In the genomic region with DNA sequence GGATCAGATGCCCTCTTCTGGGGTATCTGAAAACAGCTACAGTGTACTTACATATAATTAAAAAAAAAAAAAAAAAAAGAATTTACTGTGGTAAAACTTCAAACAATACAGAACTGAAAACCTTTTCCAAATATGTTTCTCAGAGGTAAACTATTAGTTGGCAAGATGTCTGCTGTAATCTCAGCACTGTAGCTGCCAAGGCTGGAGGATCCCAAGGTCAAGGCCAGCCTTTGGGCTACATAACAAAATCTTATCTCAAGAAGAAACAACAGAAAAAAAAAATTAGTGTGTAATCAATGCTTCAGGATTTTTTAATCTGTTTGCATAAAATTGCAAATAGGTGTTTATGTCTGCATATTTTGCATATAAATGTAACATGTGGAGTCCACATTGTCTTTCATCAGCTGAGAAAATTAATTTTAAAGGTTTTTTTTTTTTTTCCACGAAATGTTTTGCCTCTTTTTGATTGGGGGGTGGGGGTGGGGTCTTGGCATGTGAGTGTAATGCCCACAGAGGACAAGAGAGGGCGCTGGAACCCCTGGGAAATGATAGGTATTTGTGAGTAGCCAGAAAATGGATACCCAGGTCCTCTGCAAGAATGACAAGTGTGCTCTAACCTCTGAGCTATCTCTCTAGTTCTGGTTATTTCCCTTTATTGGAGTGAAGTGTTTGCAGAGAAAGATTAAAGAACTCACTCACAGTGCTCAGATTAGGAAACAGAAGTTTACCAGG, we compare ENCODE assay signal across 15 mouse cellular contexts. TPM values are rescaled to one million over a fixed set of nuclear protein-coding genes. Genes with fewer than 3 reads are reported as not detected.
DNase-seq lines count a peak whose midpoint lies in the region; ATAC-seq and TF ChIP-seq lines count a peak whose summit lies in the region.
"Had no signal": no experiment of that assay in that cellular context is flagged by ENCODE, and none has a peak within 500 bp of the region (broad histone marks: within the 10 kb centered on the region; RNA-seq: fewer than 3 reads in every experiment).

No protein-coding gene starts in this region.

- H3K9me3 ChIP-seq in heart, postnatal 0 days (replicated peaks; ENCODE audit: control insufficient read depth, low read length): no peaks in the 10 kb centered on the region
- H3K9me3 ChIP-seq: forebrain, embryonic 12.5 days; limb, embryonic 10.5 days had no signal

- TF ChIP-seq CTCF in heart, postnatal 0 days (IDR thresholded peaks at IDR 0.05; ENCODE audit: low read depth): peak; percentile 7; the same call in 1 of the 2 replicates
- 0 out of 2 replicates have a peak, but pooled peaks have one; percentile 21 for TF ChIP-seq CTCF in cortical plate, adult 2 months (IDR thresholded peaks at IDR 0.05; ENCODE audit: extremely low read depth, insufficient read depth, low read length)

- H3K27me3 ChIP-seq in heart, postnatal 0 days (ENCODE audit: control insufficient read depth, insufficient read depth, low read length): no peaks in the 10 kb centered on the region
- H3K27me3 ChIP-seq: forebrain, embryonic 12.5 days had no signal

- peaks cover 96% of the 10 kb centered on the region for H3K36me3 ChIP-seq in heart, postnatal 0 days (replicated peaks; ENCODE audit: control insufficient read depth, insufficient read depth, low read length)

- TF ChIP-seq EP300 in heart, postnatal 0 days (IDR thresholded peaks at IDR 0.05; ENCODE audit: low read depth): no peak

- H3K9ac ChIP-seq in heart, postnatal 0 days (replicated peaks; ENCODE audit: low read depth, low read length): no peak overlapping the region
- H3K9ac ChIP-seq: forebrain, embryonic 12.5 days had no signal

- no peak overlapping the region for H3K4me3 ChIP-seq in heart, postnatal 0 days (ENCODE audit: low read depth, low read length)
- H3K4me3 ChIP-seq in cortical plate, adult 2 months (ENCODE audit: insufficient read depth, low read length): no peak overlapping the region
- H3K4me3 ChIP-seq: forebrain, embryonic 12.5 days; limb, embryonic 10.5 days had no signal

- no peak for TF ChIP-seq POLR2A in cortical plate, adult 2 months (IDR thresholded peaks at IDR 0.05; ENCODE audit: extremely low read depth, insufficient read depth, low read length)

- no peak for ATAC-seq in heart, postnatal 0 days (ENCODE audit: insufficient read depth, low read depth)
- ATAC-seq in cerebellum, adult (ENCODE audit: insufficient number of reproducible peaks, low FRiP score, low TSS enrichment): no peak

- no peak for DNase-seq in heart, postnatal 0 days (ENCODE audit: low spot score)
- no peak for DNase-seq in heart, adult 8-10 months (ENCODE audit: low spot score)
- peak; percentile 7 for DNase-seq in lung, postnatal 36 days
- no peak for DNase-seq in lung, postnatal 4 days
- peak; percentile 64 for DNase-seq in ES-CJ7 (ENCODE audit: low read depth, low spot score)
- DNase-seq in layer of hippocampus, postnatal 14 days (ENCODE audit: low spot score in 2 of 2): no peak
- DNase-seq: kidney, postnatal 14 days had no signal

- no peaks in the 10 kb centered on the region for H3K4me1 ChIP-seq in heart, postnatal 0 days (ENCODE audit: control insufficient read depth, insufficient read depth)
- H3K4me1 ChIP-seq in cortical plate, adult 2 months (ENCODE audit: control insufficient read depth, insufficient read depth, low read length): no peaks in the 10 kb centered on the region
- H3K4me1 ChIP-seq: forebrain, embryonic 12.5 days; limb, embryonic 10.5 days had no signal

- 32% methylated on average over 2 of the region's 2 CpGs for WGBS in heart, postnatal 0 days

- no peak overlapping the region for H3K27ac ChIP-seq in heart, postnatal 0 days (ENCODE audit: low read depth)
- no peak overlapping the region for H3K27ac ChIP-seq in cortical plate, adult 2 months (ENCODE audit: insufficient read depth, low read length)
- H3K27ac ChIP-seq: forebrain, embryonic 12.5 days; limb, embryonic 10.5 days; macrophage had no signal

- no peak overlapping the region for H3K4me2 ChIP-seq in heart, postnatal 0 days (ENCODE audit: low read depth, low read length)
- H3K4me2 ChIP-seq: forebrain, embryonic 12.5 days had no signal

RNA-seq across cellular contexts. Expression of gene Aars, which starts 11.2 kb away (rescaled TPM):
- 35.1 and 38.9 TPM in 2 replicates for total RNA-seq in heart, postnatal 0 days (2014; rRNA removed; ENCODE audit: low replicate concordance)
- 22.3 and 25.6 TPM in 2 replicates for polyA plus RNA-seq in heart, postnatal 0 days (2015; fragmentation: Nextera tagmentation; extraction: Ambion mirVana)
- 10 to 100 TPM; 32.2 to 33.5 (median 33.0) TPM for total RNA-seq in heart, adult 8-10 months (2022)
- polyA plus RNA-seq in cortical plate, adult 2 months (2012; rRNA removed): 70.9 and 71.7 TPM in 2 replicates
- total RNA-seq in layer of hippocampus, postnatal 14 days (2021): 100 to 1,000 TPM in 1 of 2 experiments, 10 to 100 TPM in 1; 96.8 to 107 TPM

RNA-seq across cellular contexts. Expression of gene Exosc6, which starts 12.0 kb away (rescaled TPM):
- 7.1 and 17.0 TPM in 2 replicates for total RNA-seq in heart, postnatal 0 days (2014; rRNA removed; ENCODE audit: low replicate concordance)
- polyA plus RNA-seq in heart, postnatal 0 days (2015; fragmentation: Nextera tagmentation; extraction: Ambion mirVana): 0.38 and 2.0 TPM in 2 replicates
- not detected for total RNA-seq in heart, adult 8-10 months (2022)
- not detected in 2 replicates for polyA plus RNA-seq in cortical plate, adult 2 months (2012; rRNA removed)
- total RNA-seq in layer of hippocampus, postnatal 14 days (2021): not detected
- polyA plus RNA-seq: gonadal fat pad, adult 2 months; macrophage had no signal

RNA-seq across cellular contexts. Expression of gene Ddx19b, which starts 12.6 kb away (rescaled TPM):
- total RNA-seq in heart, postnatal 0 days (2014; rRNA removed; ENCODE audit: low replicate concordance): 9.3 and 10.2 TPM in 2 replicates
- 2.8 and 3.6 TPM in 2 replicates for polyA plus RNA-seq in heart, postnatal 0 days (2015; fragmentation: Nextera tagmentation; extraction: Ambion mirVana)
- total RNA-seq in heart, adult 8-10 months (2022): 10 to 100 TPM in 3 of 4 experiments, 1 to 10 TPM in 1; 9.8 to 11.9 (median 10.9) TPM
- polyA plus RNA-seq in cortical plate, adult 2 months (2012; rRNA removed): 13.0 and 13.4 TPM in 2 replicates
- 10 to 100 TPM; 23.2 to 24.5 TPM for total RNA-seq in layer of hippocampus, postnatal 14 days (2021)

RNA-seq across cellular contexts. Expression of gene Ddx19a, which starts 46.6 kb away (rescaled TPM):
- 19.8 and 28.4 TPM in 2 replicates for total RNA-seq in heart, postnatal 0 days (2014; rRNA removed; ENCODE audit: low replicate concordance)
- polyA plus RNA-seq in heart, postnatal 0 days (2015; fragmentation: Nextera tagmentation; extraction: Ambion mirVana): 5.6 and 6.0 TPM in 2 replicates
- 10 to 100 TPM; 30.7 to 37.3 (median 35.3) TPM for total RNA-seq in heart, adult 8-10 months (2022)
- polyA plus RNA-seq in cortical plate, adult 2 months (2012; rRNA removed): 23.8 TPM in 2 replicates
- total RNA-seq in layer of hippocampus, postnatal 14 days (2021): 10 to 100 TPM; 33.1 to 37.2 TPM

RNA-seq across cellular contexts. Expression of gene Clec18a, which starts 48.1 kb away (rescaled TPM):
- total RNA-seq in heart, postnatal 0 days (2014; rRNA removed; ENCODE audit: low replicate concordance): not detected in 2 replicates
- polyA plus RNA-seq in heart, postnatal 0 days (2015; fragmentation: Nextera tagmentation; extraction: Ambion mirVana): 0.05 and 0.10 TPM in 2 replicates
- 1 to 10 TPM in 3 of 4 experiments, under 1 TPM in 1; 0.98 to 2.3 (median 1.3) TPM for total RNA-seq in heart, adult 8-10 months (2022)
- 6.0 and 7.5 TPM in 2 replicates for polyA plus RNA-seq in cortical plate, adult 2 months (2012; rRNA removed)
- total RNA-seq in layer of hippocampus, postnatal 14 days (2021): 1 to 10 TPM; 1.5 to 2.1 TPM
- total RNA-seq: hematopoietic stem cell, adult 5-6 weeks had no signal
- polyA plus RNA-seq: limb, embryonic 10.5 days; macrophage; stomach, embryonic 14.5 days had no signal

Comparison
In these comparisons a context has a peak if more than half of its experiments do, and no peak if none do; other contexts are left out.
1. DNase-seq: peak in lung, postnatal 36 days (single experiment) and ES-CJ7 (single experiment); none in heart, postnatal 0 days (single experiment), heart, adult 8-10 months (single experiment), lung, postnatal 4 days (0 of 2) and layer of hippocampus, postnatal 14 days (0 of 2).